Mouse (Mus musculus) spleen, adult 12 weeks (tissue): ENCODE results near the gene Slit3.

ENCODE experiments used
- DNase-seq: peaks from one replicate; pipeline ENCODE4 v3.0.0; 2022; ENCODE audit warnings: low spot score

Slit3 gene

GRCm38 (mm10) chr11:35275300-35275699, 154.3 kb downstream of the Slit3 start:
- no peak for DNase-seq

DNA sequence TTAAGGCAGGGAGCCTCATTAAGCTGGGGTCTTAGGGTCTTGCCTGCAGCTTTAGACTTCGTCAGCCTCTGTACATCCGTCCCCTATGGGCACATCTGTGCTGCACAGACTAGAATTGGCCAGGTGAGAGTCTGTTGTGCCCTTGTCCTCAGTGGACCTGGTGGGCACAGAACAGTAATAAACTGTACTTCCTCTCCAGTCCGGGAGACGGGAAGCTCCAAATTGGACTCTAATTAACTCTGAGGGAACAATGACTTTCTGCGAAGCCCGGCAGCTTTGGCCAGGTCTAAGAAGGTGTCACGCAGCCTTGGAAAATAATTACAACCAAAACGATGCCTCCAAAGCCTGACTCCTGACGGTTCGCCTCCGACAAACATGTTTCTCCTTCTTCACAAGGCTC, 155.0 kb downstream of the Slit3 start:
- no peak for DNase-seq

DNA sequence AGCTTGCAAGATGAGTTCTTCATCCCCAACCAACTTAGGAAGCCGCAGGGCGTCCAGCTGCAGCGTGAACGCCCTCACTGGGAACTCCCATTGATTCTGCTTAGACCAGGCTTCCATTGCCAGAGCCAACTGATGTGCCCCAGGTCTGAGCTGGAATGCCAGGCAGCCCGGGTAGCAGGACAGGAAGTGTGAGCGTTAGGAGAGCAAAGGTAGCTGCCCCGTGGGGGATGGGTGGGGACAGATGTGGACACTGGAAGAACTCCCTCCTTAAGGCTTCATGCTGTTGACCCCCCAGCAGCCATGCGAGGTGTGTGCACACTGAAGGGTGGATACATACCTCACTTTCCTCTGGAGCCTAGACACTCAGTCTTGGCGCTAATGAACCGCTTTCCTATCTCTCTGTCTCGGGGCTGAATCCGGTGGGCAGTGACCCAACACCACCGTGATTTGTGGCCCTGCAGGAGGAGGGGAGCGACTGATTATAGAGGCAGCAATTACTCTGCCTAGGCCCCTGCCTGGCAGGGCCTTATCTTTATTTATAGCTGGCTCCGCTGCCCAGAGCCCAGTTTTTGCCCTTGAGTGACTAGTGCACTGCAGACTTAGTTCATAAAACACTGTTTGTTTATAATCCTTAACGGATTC, 157.2 kb downstream of the Slit3 start:
- DNase-seq: no peak

GRCm38 (mm10) chr11:35280826-35281225, 159.8 kb downstream of the Slit3 start:
- DNase-seq: no peak

- DNase-seq: no peak
Measured at GRCm38 (mm10) chr11:35282001-35282632, 161.1 kb downstream of the Slit3 start.

DNA sequence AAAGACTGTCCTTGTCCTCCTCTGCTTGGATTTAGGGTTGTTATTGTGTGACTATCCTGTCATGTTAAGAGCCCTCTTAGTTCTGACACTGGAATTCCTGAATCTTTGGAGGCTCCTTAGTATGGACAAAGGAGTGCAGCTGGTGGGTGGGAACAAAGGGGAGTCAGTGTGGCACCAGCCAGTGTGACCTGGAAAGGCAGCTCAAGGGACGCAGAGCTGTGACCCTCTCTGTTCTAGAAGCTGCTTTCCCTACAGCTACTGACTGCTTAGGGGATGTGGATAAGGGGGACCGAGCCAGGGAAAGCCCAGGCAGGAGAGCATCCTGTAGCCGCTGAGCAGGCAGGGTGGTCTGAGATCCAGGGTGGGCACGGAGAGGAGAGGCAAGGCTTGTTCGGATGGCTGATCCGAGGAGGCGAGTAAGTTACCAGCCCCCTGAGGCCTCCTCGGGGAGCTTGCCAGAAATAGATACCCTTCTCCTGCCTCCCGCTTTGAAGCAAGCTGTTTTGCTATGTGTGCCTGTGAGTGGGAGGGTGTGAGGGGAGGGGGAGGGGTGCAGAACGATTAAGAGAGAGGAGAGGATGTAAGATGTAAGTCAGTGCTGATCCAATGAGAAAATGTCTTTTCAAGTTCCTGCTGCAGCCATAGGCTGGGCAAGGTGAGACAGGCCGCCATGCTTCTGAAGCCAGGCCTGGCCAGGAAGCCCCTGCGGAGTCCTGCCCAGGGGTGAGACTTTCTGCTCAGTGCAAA, 162.0 kb downstream of the Slit3 start:
- DNase-seq: no peak

GRCm38 (mm10) chr11:35283767-35284166, 162.7 kb downstream of the Slit3 start:
- no peak for DNase-seq

DNA sequence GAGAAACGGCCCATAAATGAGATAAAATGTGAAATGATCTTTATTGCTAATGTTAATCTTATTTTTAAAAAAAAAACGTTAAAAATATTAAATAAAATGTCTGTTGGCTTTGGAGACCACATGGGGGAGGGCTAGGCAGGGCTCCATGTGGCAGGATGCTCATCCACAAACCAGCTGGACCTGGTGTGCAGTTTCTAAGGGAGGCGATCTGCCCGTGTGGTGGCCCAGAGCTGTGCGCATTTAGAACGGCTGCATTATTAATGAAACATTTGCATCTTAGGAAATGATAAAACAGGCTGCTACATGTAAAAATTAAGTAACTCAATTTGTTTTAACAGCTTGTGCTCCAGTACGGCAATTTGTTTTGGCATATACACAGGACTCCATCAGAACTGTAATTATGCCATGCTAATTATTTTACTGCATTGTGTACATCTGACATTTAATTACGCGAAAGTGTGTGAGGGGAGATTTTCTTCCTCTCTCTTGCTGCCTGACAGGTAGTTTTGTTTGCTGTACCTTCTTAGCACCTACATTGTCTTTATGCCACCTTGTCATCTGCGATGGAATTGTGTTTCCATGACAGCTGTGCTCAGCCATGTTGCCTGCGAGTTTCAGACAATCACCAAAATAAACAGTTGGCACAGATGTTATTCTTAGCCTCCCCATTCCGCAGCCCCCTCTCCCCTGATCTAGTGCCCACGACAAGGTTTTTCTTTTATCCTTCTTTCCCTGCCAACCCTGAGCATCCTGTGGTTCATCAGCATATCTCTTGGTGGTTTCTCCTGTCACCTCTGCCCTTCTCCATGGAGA, 165.8 kb downstream of the Slit3 start:
- DNase-seq: no peak

GRCm38 (mm10) chr11:35288056-35288455, 167.0 kb downstream of the Slit3 start:
- DNase-seq: no peak

GRCm38 (mm10) chr11:35288761-35289278, 167.8 kb downstream of the Slit3 start:
- DNase-seq: no peak

DNA sequence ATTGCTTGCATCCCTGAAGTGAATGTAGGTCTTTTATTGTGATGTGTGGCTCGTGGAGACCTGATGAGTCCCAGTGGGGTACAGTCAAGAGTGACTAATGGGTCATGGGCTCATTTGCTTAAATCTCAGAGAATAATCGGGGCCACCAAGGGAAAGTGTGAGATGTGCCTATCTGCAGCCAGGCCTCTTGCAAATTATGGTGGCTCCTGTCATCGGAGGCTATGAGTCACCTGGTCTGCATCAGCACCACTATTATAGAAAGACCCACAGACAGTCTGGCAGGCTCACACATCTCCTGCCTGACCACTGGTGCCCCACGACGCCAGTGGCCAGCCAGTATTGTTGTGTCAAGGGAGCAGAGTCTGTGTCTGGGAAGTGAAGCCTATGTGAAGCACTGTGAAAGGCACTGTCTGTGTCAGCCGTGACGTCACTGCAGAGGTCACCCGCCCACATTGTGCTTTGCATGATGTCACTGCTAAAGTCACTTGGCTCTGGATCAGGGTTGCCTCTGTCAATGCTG, 171.3 kb downstream of the Slit3 start:
- no peak for DNase-seq

DNA sequence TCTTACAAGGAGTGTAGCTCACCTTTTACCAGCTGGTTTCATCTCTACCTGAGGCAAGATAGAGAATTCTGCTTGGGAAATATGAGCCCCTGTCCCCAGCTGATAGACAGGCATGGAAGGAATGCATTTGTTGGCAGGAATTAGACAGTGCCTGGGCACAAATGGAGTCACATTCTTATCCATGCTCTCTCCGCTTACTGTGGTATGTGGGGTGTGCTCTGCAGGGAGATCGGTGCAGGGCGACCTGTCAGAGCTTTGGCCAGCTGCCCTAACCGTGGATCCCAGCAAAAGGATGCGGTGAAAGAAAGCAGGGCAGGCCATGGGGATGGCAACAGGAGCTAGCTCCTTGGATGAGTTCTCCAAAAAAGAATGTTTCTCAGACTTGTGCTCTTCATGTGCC, 172.2 kb downstream of the Slit3 start:
- no peak for DNase-seq

GRCm38 (mm10) chr11:35294670-35295069, 173.6 kb downstream of the Slit3 start:
- no peak for DNase-seq

- DNase-seq: no peak
Measured at GRCm38 (mm10) chr11:35295162-35295799, 174.3 kb downstream of the Slit3 start.

DNA sequence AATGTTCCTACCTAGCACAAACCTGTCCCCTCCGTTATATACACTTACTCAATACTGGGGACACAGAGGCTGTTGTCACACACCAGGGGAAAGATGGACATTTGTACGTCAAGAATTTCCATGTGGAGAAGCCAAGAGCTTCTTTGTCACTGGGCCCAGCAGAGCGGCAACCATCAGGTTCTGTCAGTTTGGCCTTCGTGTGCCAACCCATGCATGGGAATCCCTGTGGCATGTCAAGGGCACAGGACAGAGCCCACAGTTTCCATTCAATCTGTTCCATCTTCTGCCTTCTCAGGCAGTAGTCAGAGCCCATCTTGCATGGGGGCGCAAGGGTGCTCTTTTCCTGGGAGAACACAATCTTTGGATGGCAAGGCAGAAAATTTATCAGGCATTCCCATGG, 175.8 kb downstream of the Slit3 start:
- DNase-seq: no peak

DNA sequence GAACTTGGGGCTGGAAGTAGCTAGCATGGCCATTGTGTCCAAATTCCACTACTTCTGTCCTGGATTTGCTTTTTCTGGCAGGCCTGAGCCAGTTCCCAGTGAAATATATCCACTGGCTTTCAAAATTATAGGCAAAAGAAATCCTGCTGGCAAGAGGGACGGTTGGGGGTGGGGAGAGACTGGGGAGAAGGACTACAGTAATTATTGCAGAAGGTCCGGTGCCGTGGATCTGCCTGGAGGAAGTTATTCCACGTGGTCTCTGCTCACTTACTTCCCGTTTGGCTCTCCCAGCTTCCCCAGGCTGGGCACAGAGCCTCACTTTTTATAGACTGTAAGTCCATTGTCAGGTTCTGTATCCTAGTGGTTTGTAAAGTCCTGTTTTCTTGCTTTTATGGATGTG, 176.3 kb downstream of the Slit3 start:
- no peak for DNase-seq

GRCm38 (mm10) chr11:35298526-35298925, 177.5 kb downstream of the Slit3 start:
- no peak for DNase-seq

DNA sequence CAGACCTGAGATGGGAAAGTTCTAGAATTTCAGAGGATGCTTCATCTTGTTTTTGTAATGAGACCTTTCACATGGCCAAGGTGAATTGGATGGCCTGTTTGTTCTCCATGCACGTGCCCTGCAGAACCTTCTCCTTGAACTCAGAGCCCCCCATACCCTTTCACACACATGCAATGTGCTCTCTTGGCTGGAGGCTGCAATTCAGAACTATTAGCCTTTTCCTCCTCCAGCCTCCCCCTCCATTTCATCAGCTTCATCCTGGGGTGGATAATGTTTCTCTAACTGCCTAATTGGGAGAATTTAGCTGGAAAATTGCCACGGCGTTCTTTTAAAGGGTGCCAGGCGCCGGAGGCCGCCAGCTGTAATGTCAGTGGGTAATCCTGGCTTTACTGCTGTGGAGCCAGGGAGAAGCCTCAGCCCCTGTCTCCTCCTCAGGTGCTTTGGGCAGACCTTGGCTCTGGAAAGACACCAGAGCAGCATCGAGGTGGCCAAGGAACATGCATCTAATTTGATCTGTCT, 178.9 kb downstream of the Slit3 start:
- DNase-seq: no peak

- no peak for DNase-seq
Measured at GRCm38 (mm10) chr11:35302272-35302671, 181.2 kb downstream of the Slit3 start.

- DNase-seq: no peak
Measured at GRCm38 (mm10) chr11:35304216-35304975, 183.4 kb downstream of the Slit3 start.

DNA sequence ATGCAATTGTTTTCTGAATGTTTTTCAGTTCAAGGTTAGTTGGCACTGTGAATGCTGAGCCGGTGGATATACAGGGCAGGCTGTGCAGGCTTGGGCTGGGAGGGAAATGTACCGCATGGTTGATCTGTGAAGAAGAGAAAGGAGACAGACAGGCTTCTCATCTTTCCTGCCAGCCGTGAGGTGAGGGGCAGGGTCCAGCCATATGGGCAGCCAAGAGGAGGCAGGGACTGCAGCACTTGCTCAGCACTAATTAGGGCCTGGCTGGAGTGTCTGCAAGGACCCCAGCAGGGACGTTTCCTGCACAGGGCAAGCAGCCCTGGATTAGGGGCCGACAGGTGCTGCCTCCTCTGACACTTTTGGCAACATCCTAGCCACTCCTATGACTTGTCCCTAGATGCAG, 184.1 kb downstream of the Slit3 start:
- no peak for DNase-seq
